Mouse (Mus musculus) myocyte (in vitro differentiated cells): Measurements from ENCODE around the gene Iqsec1. TPM values are rescaled to one million over a fixed set of nuclear protein-coding genes. Genes with fewer than 3 reads are reported as not detected.

Experiments used
- H3K27me3 ChIP-seq: one replicate; pipeline ENCODE4 v1.6.1; 2011; ENCODE audit not compliant: control insufficient read depth, insufficient read depth, insufficient read length
- H3K36me3 ChIP-seq: one replicate; pipeline ENCODE4 v1.6.1; 2011; ENCODE audit not compliant: control insufficient read depth, insufficient read depth
- H3K4me2 ChIP-seq: one replicate; pipeline ENCODE4 v1.6.1; 2011; ENCODE audit warnings: low read depth, control low read depth
- H3K4me3 ChIP-seq: one replicate; pipeline ENCODE4 v1.5.1; 2011; ENCODE audit warnings: mild to moderate bottlenecking, control low read depth, moderate library complexity
- H3K79me2 ChIP-seq: one replicate; pipeline ENCODE4 v1.6.1; 2011; ENCODE audit not compliant: control insufficient read depth, insufficient read depth
- H3ac ChIP-seq: one replicate; pipeline ENCODE4 v1.6.1; 2011; ENCODE audit not compliant: control insufficient read depth, insufficient read length
- CEBPB ChIP-seq: IDR thresholded peaks from 2 replicates; pipeline ENCODE4 v1.6.1; 2011; ENCODE audit warnings: mild to moderate bottlenecking, moderate library complexity; ENCODE audit not compliant: poor library complexity, insufficient read depth, severe bottlenecking
- E2F4 ChIP-seq: IDR thresholded peaks from one replicate; pipeline ENCODE4 v1.6.1; 2011; ENCODE audit warnings: mild to moderate bottlenecking, control low read depth, moderate library complexity; ENCODE audit not compliant: insufficient read depth
- MAX ChIP-seq: IDR thresholded peaks from one replicate; pipeline ENCODE4 v1.6.1; 2011; ENCODE audit warnings: low read depth, mild to moderate bottlenecking, control low read depth
- MYOD1 ChIP-seq, 3 experiments: IDR thresholded peaks; one replicate each; pipeline ENCODE4 v1.6.1; 2011; ENCODE audit warnings: control low read depth in 2 of 3, low read depth in 2 of 3, mild to moderate bottlenecking in 2 of 3, moderate library complexity in 1 of 3; ENCODE audit not compliant: insufficient read length in 2 of 3, control insufficient read depth in 1 of 3
- MYOG ChIP-seq, 3 experiments: IDR thresholded peaks; one replicate each; pipeline ENCODE4 v1.6.1; 2011; ENCODE audit warnings: control low read depth in 2 of 3, low read depth in 2 of 3, mild to moderate bottlenecking in 2 of 3; ENCODE audit not compliant: insufficient read length in 2 of 3, control insufficient read depth in 1 of 3, insufficient read depth in 1 of 3
- POLR2A ChIP-seq: IDR thresholded peaks from one replicate; pipeline ENCODE4 v1.6.1; 2011; ENCODE audit warnings: low read depth, mild to moderate bottlenecking, control low read depth, moderate library complexity; ENCODE audit not compliant: insufficient read length
- POLR2AphosphoS2 ChIP-seq: IDR thresholded peaks from one replicate; pipeline ENCODE4 v1.6.1; 2011; ENCODE audit warnings: low read depth, control low read depth; ENCODE audit not compliant: insufficient read length
- REST ChIP-seq: IDR thresholded peaks from one replicate; pipeline ENCODE4 v1.6.1; 2011; ENCODE audit warnings: mild to moderate bottlenecking, control low read depth, moderate library complexity; ENCODE audit not compliant: insufficient read depth, insufficient read length
- SRF ChIP-seq: IDR thresholded peaks from one replicate; pipeline ENCODE4 v1.6.1; 2011; ENCODE audit warnings: low read depth; ENCODE audit not compliant: control insufficient read depth, insufficient read length
- TCF12 ChIP-seq: IDR thresholded peaks from one replicate; pipeline ENCODE4 v1.6.1; 2011; ENCODE audit warnings: mild to moderate bottlenecking, control low read depth; ENCODE audit not compliant: poor library complexity, insufficient read depth, severe bottlenecking
- TCF3 ChIP-seq: IDR thresholded peaks from one replicate; pipeline ENCODE4 v1.6.1; 2011; ENCODE audit warnings: low read depth, control low read depth; ENCODE audit not compliant: insufficient read length
- USF1 ChIP-seq: IDR thresholded peaks from one replicate; pipeline ENCODE4 v1.6.1; 2011; ENCODE audit warnings: low read depth, mild to moderate bottlenecking, control low read depth, moderate library complexity
- polyA plus RNA-seq: library from polyadenylated mRNA; unstranded; fragments of >200 nt; fragmentation: generic; extraction: Trizol; gene quantifications from one replicate; pipeline ENCODE4 v1.2.1, GENCODE M21; 2012; ENCODE audit warnings: missing spikeins

The Iqsec1 gene
- polyA plus RNA-seq, 1 experiment = 43.4 TPM

DNA sequence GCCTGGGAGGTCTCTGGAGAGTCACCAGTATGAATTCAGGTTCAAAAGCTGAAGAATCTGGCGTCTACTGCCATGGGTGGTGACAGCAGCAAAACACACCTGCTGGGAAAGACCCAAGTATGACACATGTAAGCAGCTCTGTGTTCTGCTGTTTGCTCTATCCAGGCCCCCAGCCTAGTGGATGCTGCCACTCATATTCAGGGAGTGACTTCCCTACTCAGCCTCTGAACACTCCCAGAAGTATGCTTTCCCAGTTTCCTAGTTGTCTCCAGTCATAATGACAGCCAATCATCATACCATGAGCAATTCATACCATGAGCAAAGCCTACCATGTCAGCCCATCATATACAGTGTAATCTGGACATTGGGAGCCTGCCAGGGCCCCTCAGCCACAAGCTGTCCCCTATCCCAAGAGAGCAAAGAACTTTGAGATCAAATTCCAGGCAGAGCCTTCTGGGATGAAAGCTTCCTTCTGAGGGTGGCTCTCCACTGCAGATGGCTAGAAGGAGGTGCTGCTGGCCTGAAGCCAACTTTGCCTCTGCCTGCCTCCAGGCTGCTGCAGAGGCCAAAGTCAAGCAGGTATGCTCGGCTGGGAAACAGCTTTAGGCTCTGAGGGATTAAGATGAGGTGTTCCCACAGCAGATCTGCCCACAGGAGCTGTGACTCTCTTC lies 42.8 kb downstream of the Iqsec1 start:
- Histone ChIP-seq H3ac (no peak overlapping the region), H3K36me3 (no peaks in the 10 kb centered on the region)

DNA sequence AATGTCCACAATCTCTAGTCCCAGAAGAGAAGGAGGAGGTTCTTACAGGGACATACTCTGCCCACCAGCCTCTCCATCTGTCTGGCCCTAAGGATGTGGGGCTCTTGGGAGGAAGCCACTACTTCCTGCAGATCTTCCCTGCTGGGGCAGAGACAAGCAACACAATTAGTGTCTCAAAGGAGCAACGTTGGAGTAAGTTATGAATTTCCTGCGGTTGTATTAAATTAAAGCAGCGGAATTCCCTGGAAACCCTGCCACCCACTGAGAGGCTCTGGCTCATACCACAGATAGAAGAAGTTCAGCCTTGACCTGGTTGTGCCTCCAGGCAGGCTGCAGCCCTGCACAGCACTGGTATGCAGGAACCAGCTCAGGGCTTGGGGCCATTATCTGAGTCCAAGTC lies 47.2 kb downstream of the Iqsec1 start:
- Histone ChIP-seq H3K4me3 (no peak overlapping the region), H3K27me3 (peaks cover 19% of the 10 kb centered on the region), H3ac (no peak overlapping the region), H3K36me3 (no peaks in the 10 kb centered on the region), H3K79me2 (no peaks in the 10 kb centered on the region), H3K4me2 (no peak overlapping the region)
- no peak for TF ChIP-seq TCF12
- TF ChIP-seq REST = no peak
- no peak for TF ChIP-seq MAX
- no peak for TF ChIP-seq TCF3
- no peak for TF ChIP-seq E2F4
- no peak for TF ChIP-seq MYOD1 (IDR thresholded peaks at IDR 0.05; ENCODE audit: control insufficient read depth in 1 of 3, insufficient read length in 2 of 3, low read depth in 2 of 3)
- TF ChIP-seq SRF = no peak
- TF ChIP-seq CEBPB = no peak
- no peak for TF ChIP-seq MYOG (IDR thresholded peaks at IDR 0.05; ENCODE audit: control insufficient read depth in 1 of 3, insufficient read depth in 1 of 3, insufficient read length in 2 of 3, low read depth in 2 of 3)
- no peak for TF ChIP-seq USF1

More for the DNA sequence above, 42.8 kb downstream of the Iqsec1 start:
- TF ChIP-seq MYOG (IDR thresholded peaks at IDR 0.05; ENCODE audit: control insufficient read depth in 1 of 3, insufficient read depth in 1 of 3, insufficient read length in 2 of 3, low read depth in 2 of 3) (no peak), MAX (no peak), USF1 (no peak), REST (no peak), POLR2AphosphoS2 (no peak), SRF (no peak), E2F4 (no peak), TCF3 (no peak), CEBPB (no peak), POLR2A (no peak), MYOD1 (IDR thresholded peaks at IDR 0.05; ENCODE audit: control insufficient read depth in 1 of 3, insufficient read length in 2 of 3, low read depth in 2 of 3) (no peak), TCF12 (no peak)
- Histone ChIP-seq H3K4me3 (no peak overlapping the region), H3K27me3 (no peaks in the 10 kb centered on the region), H3K4me2 (no peak overlapping the region), H3K79me2 (no peaks in the 10 kb centered on the region)

DNA sequence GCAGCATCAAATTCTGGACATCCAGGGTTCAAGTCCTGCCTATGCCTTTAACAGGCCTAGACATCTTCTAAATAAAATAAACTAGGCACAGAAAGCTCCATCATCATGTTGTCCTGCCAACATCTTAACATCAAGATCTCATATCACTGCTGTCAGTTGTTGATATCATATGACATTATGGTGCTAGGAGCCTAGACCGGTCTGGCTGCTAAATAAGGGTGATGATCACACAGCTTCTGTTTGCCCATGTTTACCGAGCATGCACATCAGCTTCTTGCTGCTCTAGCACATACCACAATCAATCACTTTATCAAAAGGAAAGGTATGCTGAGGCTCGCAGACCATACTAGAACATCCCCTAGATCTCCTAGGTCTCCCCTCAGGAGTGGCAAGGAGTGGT lies 54.8 kb downstream of the Iqsec1 start:
- no peak for TF ChIP-seq E2F4
- no peak for TF ChIP-seq POLR2AphosphoS2
- no peak for TF ChIP-seq TCF3
- TF ChIP-seq MYOG (IDR thresholded peaks at IDR 0.05; ENCODE audit: control insufficient read depth in 1 of 3, insufficient read depth in 1 of 3, insufficient read length in 2 of 3, low read depth in 2 of 3) = no peak
- no peak for TF ChIP-seq POLR2A
- no peak for TF ChIP-seq USF1
- H3K27me3 ChIP-seq = peaks cover 16% of the 10 kb centered on the region
- H3K36me3 ChIP-seq = no peaks in the 10 kb centered on the region
- H3ac ChIP-seq = no peak overlapping the region
- H3K4me3 ChIP-seq = no peak overlapping the region
- no peak overlapping the region for H3K4me2 ChIP-seq
- H3K79me2 ChIP-seq = no peaks in the 10 kb centered on the region

DNA sequence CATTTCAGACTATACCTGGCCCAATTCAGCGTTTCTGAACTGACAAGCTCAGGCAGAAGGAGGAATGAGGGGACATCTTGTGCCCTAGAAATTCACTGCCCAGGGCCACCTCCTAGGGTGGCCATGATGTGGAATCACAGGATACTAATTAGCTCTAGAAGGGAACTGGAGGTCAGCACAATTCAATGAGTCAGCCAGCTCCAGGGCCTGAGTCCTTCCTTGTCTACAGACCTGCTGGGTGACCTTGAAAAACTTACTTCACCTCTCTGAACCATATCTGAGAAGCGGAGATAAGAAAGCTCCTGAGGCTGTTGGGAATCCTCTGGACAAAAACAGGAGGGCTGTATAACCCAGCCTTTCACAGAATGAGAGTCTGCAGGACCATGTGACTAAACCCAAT lies 59.7 kb downstream of the Iqsec1 start:
- H3K4me2 ChIP-seq = no peak overlapping the region
- TF ChIP-seq TCF3 (no peak), MYOD1 (IDR thresholded peaks at IDR 0.05; ENCODE audit: control insufficient read depth in 1 of 3, insufficient read length in 2 of 3, low read depth in 2 of 3) (no peak), POLR2AphosphoS2 (no peak), CEBPB (no peak), REST (no peak), TCF12 (no peak), SRF (no peak), POLR2A (no peak), USF1 (no peak), MAX (no peak), MYOG (IDR thresholded peaks at IDR 0.05; ENCODE audit: control insufficient read depth in 1 of 3, insufficient read depth in 1 of 3, insufficient read length in 2 of 3, low read depth in 2 of 3) (no peak), E2F4 (no peak)
- no peak overlapping the region for H3ac ChIP-seq
- H3K4me3 ChIP-seq = no peak overlapping the region
- peaks cover 6% of the 10 kb centered on the region for H3K27me3 ChIP-seq
- H3K79me2 ChIP-seq = no peaks in the 10 kb centered on the region
- H3K36me3 ChIP-seq = no peaks in the 10 kb centered on the region

DNA sequence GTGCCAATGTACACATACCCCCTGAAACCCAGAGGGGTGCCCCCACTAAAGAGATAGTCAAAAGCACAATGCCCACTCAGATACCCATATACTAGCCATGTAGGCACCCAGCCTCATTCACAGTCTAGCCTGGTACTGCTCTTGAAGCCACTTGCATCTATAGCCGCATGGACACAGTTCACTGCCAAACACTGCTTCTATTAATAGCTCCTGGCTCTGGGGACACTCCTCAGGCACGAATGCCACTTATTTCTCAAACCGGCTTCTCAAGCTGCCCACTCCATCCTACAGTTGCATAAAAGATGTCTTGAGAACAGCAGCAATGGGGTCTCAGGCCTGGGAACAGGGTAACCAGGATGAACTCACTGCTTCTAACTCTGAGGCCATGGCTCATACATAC lies 63.0 kb downstream of the Iqsec1 start:
- H3K79me2 ChIP-seq = no peaks in the 10 kb centered on the region
- no peak overlapping the region for H3K4me2 ChIP-seq
- TF ChIP-seq MYOD1 (IDR thresholded peaks at IDR 0.05; ENCODE audit: control insufficient read depth in 1 of 3, insufficient read length in 2 of 3, low read depth in 2 of 3) (no peak), REST (no peak), E2F4 (no peak), TCF12 (no peak), POLR2AphosphoS2 (no peak), MAX (no peak)
- H3K4me3 ChIP-seq = no peak overlapping the region
- no peaks in the 10 kb centered on the region for H3K36me3 ChIP-seq
- H3K27me3 ChIP-seq = peaks cover 6% of the 10 kb centered on the region
- H3ac ChIP-seq = no peak overlapping the region
